Mouse (Mus musculus): ENCODE measurements around the gene Slc15a2.

Slc15a2 gene

GRCm38 (mm10) chr16:36747767-36748166 lies 37.0 kb downstream of the Slc15a2 start:
- no peak for DNase-seq

DNA sequence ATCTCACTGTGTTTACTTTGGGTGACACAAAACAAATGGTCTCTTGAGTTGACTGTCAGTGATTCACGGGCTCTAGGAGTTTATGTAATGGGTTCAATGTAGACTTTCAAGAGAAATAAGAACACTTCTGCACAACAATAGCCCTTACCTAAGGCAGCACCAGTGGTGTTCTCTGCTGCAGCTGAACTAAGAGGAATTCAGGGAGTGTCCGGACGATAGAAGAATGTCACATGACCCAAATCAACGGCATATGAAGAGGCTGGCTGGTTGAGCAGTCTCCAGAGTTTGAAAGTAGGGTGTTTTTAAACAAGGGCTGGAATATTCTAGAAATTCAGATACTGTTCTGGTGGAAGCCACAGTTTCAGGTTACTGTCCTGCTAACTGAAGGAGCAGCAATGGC lies 37.7 kb downstream of the Slc15a2 start:
- DNase-seq, result no peak

- DNase-seq, result no peak
Observed at GRCm38 (mm10) chr16:36743580-36743979, 41.2 kb downstream of the Slc15a2 start.

DNA sequence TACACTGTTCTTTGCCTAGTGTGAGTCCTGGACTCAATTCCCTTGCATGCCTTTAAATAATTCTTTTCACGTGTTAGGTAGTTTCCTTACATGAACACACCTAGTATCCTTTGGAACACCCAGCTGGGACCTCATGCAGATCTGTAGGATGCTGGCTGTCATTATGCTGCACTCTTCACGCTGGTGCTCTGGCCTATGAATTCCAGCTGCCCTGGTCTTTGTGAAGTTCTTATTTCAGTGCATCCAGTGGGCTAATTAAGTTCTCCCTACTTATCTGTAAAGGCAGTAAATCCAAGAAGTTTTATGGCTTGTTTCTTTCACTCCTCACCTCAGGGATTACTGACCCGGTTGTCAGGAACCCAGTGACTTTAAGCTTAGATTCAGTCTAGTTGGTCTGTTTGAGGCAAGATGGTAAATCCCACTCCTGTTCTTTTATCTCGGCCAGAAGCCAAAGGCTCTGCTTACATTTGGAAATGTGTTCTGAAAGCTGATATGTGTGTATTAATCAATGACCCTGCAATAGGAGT lies 45.3 kb downstream of the Slc15a2 start:
- DNase-seq, result no peak

GRCm38 (mm10) chr16:36735421-36735820 lies 49.3 kb downstream of the Slc15a2 start:
- peak; percentile 46 for DNase-seq

- DNase-seq, result no peak
Observed at GRCm38 (mm10) chr16:36733827-36734226, 50.9 kb downstream of the Slc15a2 start.

DNA sequence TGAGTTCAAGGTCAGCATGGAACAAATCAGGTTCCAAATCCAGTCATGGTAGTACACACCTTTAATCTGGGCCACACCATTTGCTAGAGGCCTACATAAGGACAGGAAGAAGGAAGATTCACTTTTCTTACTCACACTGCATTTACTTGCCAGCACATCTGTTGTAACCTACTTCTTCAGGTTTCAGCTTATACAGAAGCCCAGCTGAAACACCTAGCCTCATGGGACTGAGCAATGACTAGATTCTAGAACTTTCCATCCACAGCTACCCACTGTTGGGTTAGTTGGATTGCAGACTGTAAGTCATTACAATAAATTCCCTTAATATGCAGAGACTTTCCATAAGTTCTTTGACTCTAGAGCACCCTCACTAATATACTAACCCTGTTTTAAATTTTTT lies 52.2 kb downstream of the Slc15a2 start:
- DNase-seq, result no peak

- DNase-seq, result no peak
Observed at GRCm38 (mm10) chr16:36728959-36729358, 55.8 kb downstream of the Slc15a2 start.

GRCm38 (mm10) chr16:36723880-36724443 lies 60.8 kb downstream of the Slc15a2 start:
- no peak for DNase-seq

DNA sequence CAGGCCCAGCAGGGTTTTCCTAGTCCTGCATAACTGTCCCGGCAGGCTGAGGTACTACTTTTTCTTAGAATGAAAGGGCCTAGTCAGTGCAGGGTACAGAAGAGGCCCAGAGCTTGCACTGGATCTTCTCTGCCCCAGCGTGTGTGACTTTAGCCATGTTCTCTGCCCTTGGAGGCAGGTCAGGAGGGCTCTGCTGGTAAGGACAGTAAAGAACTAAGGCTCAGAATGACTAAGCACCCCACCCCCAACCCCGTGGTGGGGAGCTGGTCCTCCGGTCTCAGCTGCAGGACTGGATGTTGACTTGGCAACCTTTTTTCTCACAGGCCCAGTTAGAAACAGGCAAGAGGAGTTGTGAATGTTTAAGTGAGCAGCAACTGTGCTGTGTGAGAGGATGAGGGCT lies 62.0 kb downstream of the Slc15a2 start:
- DNase-seq, result no peak

- no peak for DNase-seq
Observed at GRCm38 (mm10) chr16:36720194-36721055, 64.3 kb downstream of the Slc15a2 start.

GRCm38 (mm10) chr16:36718637-36719036 lies 66.1 kb downstream of the Slc15a2 start:
- no peak for DNase-seq

DNA sequence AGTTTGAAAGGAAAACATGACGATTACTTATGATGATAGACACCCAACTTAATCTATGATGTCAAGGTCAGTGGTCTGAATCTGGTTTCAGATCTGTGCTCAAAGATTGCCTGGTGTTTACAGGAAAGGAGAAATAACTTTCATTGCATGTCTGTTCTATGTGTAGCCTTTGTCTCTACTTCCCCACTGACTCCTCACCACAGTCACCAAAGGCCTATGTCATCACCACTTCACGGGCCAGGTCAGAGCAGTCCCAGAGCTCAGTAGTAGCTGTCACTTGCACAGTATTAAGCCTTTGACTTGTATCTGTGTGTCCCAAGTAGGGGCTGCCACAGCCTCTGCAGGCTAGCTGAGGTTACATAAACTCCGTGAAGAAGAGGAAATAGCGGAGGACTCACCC lies 67.3 kb downstream of the Slc15a2 start:
- no peak for DNase-seq

DNA sequence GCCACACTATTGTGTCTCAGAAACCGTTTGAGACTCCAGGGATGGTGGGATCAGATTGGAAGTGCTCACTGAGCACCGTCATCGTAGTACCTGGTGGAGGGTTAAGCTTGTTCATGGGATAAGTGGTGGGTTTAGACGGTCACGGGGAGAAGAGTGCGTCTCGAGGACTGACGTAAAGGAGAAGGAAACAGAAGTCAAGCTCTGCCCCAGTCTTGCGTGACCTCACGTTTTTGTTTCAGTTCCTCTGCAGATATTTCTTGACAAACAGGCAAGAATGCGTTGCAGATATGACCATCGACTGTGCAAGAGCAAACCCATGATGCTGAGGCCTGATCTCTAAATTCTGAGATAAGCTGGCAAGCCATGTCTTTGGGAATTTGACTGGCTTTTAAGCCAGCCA lies 73.0 kb downstream of the Slc15a2 start:
- DNase-seq, result no peak

- DNase-seq, result no peak
Observed at GRCm38 (mm10) chr16:36710794-36711193, 74.0 kb downstream of the Slc15a2 start.

- no peak for DNase-seq
Observed at GRCm38 (mm10) chr16:36709405-36709804, 75.4 kb downstream of the Slc15a2 start.

- no peak for DNase-seq
Observed at GRCm38 (mm10) chr16:36708751-36709150, 76.0 kb downstream of the Slc15a2 start.

DNA sequence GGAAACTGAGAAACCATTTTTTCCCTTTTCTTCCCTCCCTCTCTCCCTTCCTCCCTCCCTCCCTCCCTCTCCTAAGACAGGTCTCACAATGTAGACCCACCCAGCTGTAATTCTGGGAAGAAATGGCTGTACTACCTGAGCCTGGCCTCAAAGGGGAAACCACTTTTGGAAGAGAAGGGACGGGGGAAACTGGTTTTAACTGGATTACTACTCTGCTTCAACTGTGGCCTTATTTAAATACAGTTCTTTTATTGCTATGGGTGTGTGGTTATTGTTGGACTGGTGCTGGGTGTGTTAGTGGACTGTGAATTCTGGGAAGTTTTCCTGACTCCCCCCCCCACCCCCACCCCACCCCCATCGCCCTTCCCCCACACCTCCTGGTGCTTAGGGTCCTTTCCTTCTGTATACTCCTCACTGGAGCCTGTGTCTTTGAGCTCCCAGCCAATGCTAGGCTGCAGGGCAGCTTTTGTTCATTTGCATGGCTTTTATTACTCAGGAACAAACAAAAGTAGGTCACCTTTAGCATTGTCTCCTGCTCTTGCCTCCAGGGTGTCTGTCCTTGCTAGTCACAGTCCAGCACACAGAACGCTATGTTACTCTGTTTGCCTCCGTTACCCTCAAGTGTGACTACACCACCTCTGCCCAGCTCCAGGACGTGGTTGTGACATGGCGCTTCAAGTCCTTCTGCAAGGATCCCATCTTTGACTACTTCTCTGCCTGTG lies 76.9 kb downstream of the Slc15a2 start:
- DNase-seq, result peak; percentile 56

- DNase-seq, result no peak
Observed at GRCm38 (mm10) chr16:36700484-36700883, 84.3 kb downstream of the Slc15a2 start.
